Mouse (Mus musculus): ENCODE data around the gene Prom2.

DNA sequence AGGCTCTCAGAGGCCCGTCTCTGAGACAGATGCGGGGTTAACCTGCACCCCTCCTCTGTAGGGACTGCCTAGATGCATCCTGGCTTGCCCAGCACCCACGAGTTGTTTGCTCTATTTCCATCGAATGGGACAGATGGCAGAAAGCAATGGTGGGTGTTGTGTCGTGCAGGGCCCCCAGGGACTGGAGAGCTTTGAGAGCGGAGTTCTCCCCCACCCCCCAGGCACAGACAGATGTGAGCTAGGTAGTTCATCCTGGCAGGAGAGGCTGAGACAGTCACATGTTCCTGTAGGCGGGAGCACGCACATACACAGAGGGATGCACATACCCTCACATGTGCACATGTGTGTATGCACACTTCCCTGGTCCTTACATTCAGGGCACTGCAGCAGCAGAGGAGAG lies 24.2 kb downstream of the Prom2 start:
- no peak for TF ChIP-seq POLR2A (IDR thresholded peaks at IDR 0.05; ENCODE audit: low read depth, low read length)
- TF ChIP-seq CTCF (IDR thresholded peaks at IDR 0.05; ENCODE audit: borderline replicate concordance, insufficient read depth, low read length) = no peak

All from embryonic fibroblast, embryonic 13.5 days (primary cell).